Mouse (Mus musculus): ENCODE data around the gene Ltb. TPM values are rescaled to one million over a fixed set of nuclear protein-coding genes. Genes with fewer than 3 reads are reported as not detected.

Gene Ltb
- 14.0 and 15.6 TPM in 2 replicates for polyA plus RNA-seq (2012)

DNA sequence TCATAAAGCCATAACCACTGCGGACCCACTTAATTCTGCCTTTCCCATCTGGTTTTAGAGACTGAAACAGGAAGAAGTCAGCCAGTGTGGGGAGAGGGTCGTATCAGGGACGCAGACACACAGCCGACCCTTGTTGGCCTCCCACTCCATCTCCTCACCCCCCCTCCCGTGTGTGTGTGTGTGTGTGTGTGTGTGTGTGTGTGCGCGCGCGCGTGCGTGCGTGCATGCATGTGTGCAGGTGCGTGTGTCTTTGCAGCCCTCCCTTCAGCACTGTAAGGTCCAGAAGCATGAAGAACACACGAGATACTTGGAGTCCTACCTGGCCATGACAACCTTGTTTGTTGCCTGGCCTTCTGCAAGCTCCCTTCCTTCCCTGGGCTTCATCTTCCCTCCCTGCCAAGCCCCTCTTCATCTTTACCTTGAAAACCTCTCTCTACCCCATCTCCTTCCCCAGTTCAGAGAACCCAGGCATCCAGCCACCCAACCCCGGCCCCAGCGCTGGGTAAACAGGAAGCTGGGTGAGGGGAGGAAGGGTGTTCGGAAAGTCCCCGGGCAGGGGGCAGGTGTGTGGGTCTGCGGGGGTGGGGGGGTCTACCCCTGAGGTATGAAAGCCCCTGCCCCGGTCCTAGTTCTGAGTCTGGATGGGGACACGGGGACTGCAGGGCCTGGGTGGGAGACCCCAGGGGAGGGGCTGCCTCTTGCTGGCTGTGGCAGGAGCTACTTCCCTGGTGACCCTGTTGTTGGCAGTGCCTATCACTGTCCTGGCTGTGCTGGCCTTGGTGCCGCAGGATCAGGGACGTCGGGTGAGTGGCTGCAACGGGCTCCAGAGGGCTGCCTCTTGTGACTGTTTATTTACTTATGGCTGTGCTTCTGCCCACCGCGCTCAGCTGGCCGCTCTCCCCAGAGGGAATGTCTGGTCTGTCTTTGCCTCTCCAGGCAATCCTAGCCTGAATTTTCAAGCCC, at the start of gene Ltb:
Gene Ltb, plus strand, starts transcription at position 559 of the 963 bp plus-strand sequence.

DNA sequence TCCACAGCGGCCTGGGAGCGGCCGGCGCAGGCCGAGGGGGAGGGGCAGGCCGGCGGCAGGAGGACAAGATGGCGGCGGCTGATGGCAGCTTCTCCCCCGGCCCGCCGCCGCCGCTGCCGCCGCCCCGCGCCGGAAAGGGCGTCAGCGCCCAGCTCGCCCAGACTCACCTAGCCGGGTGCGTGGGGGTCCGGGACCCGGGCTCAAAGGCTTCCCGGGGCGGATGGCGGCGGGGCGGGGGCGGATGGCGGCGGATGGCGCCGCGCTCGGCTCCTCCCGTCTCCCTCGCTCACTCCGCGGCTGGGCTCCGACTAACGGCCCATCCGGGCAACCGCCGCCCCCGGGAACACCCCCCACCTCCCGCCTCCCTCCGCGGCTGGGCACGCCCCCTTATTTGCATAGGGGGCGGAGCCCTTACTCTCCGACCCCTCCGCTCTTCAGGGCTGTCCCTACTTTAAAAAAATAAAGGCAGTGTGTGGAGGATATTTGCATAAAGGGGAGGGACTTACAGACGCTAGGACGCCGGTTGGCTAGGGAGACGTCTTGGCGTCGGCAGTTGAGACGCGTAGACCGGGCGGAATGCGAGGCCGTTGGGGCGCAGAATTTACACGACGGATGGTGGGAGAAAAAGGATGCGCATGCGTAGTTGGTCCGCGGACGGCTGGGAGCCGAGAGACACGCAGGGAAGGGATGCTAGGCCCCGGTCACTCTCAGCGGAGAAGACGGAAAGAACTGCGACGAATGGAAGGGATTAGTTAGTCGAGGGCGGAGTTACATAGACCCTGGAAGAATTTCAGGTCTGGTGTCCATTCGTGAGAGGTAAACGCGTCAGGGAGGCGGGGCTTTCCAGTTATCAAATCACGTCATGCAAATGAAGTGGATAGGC, 29.4 kb upstream of the Ltb start, which contains the start of gene Prrc2a:
Gene Prrc2a, minus strand, starts transcription at position 330 of the 883 bp plus-strand sequence.

DNA sequence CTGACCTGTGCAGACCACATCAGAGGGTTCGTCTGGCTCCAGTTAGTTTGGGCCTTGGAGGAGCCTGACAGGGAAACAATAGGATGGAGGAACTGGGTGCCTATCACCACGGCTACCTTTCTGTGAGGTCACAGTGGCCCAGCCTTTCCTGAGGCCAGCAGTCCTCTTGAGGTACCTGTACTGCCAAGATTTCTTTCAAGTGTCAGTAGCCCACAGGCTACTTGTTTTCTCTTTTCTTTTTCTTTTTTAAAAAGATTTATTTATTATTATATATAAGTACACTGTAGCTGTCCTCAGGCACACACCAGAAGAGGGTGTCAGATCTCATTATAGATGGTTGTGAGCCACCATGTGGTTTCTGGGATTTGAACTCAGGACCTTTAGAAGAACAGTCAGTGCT, 18.3 kb upstream of the Ltb start, which contains the start of gene Aif1:
Gene Aif1, minus strand, starts transcription at position 101 of the 400 bp plus-strand sequence.

GRCm38 (mm10) chr17:35187959-35188610, 6.2 kb upstream of the Ltb start, which contains the start of gene Lst1:
Gene Lst1, minus strand, starts transcription at chr17:35188439.

DNA sequence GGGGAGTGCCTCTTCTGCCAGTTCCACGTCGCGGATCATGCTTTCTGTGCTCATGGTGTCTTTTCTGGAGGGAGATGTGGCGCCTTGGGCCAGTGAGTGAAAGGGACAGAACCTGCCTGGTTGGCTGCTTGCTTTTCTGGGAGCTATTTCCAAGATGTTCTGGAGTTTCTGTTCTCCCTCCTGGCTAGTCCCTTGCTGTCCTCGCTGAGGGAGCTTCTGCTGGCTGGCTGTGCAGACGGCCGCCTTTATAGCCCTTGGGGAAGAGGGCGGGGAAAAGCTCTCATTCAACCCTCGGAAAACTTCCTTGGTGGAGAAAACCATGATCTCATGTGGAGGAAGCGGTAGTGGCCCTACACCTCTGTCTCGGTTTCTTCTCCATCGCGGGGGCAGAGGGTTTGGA, 7.5 kb downstream of the Ltb start, which contains the start of gene Tnf:
Gene Tnf, minus strand, starts transcription at position 221 of the 400 bp plus-strand sequence.

DNA sequence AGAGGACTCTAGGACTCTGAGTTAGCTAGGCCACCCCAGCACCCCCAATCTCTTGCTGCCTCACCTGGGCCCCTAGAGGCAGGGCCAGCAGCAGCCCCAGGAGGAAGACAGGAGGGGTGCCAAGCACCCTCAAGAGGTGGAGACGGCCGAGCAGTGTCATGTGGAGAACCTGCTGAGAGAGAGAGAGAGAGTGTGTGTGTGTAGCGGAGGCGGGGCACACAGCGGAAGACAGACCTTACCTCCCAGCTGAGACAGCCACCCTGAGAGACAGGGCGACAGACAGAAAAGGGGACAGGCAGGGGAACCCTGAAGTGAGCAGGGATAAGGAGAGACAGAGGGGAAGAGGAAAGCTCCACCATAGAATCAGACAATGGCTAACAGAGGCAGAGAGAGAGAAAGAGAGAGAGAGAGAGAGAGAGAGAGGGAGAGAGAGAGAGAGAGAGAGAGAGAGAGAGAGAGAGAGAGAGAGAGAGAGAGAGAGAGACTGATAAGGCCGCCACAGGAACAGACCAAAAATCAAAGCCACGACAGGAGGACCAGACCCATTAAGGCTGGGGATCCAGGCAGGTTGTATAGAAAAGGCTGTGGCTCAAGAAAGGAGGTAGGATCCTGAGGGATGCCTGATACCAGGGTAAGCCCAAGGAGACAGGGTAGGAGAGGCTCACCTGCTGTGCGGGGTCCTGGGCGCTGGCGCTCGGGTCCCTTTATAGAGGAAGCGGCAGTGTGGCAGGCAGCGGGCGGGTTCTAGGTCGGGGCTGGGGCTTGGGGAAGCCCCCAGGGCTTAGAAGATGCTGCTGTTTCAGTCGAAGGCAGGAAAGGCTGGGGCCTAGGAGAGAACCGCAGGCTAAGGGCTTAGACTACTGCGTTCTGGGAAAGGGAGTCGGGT, 10.5 kb downstream of the Ltb start, which contains the start of gene Lta:
Gene Lta, minus strand, starts transcription at position 858 of the 886 bp plus-strand sequence.

GRCm38 (mm10) chr17:35220156-35220952, 26.1 kb downstream of the Ltb start, which contains the start of gene Gm16181:
Gene Gm16181, plus strand, starts transcription at chr17:35220834.

GRCm38 (mm10) chr17:35233114-35233980, 39.1 kb downstream of the Ltb start, which contains the start of gene Atp6v1g2:
Gene Atp6v1g2, plus strand, starts transcription at chr17:35233660.

GRCm38 (mm10) chr17:35235614-35236389, 41.6 kb downstream of the Ltb start, which contains the start of gene Nfkbil1:
Gene Nfkbil1, minus strand, starts transcription at chr17:35235792.

DNA sequence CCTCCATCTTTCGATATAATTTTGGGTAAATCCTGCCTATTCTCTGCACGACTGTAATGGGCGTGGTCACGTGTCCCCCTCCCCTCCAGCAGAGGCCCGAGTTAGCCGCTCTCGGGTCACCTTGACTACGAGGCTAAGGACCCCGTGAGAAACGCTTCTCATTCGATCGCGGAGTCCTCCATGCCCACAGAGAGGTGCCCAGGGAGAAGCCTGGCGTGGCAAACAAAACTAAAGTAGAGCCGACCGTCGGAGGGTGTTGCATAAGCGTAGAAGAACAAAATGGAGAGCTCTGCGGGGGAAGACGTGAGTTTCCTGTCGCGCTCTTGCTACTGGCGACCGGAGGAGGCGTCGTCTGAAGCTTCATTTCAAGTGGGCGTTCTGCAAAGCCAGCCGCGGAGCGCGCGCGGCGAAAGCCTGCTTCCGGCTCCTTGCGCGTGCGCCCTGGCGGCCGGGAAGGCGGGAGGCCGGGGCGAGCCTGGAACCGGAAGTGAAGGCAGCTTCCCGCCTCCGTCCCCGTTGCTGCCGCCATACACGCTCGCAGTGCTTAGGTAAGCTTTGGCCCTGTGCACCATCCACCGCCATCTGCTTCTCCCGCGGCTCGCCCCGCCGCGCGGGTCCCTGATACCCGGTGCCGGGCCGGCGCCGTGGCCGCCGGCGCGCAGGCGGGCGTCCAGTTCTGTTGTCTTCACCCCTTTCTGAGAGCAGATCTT, 47.2 kb downstream of the Ltb start, which contains the start of gene Ddx39b:
Gene Ddx39b, plus strand, starts transcription at position 442 of the 710 bp plus-strand sequence.

Other genes starting within 250 kb of the Ltb start
- 425 and 1,961 TPM in 2 replicates for gene Hspa1b, start 235.2 kb upstream of the Ltb start, polyA plus RNA-seq (2012)
- gene Gm20481, start 224.5 kb upstream of the Ltb start, polyA plus RNA-seq (2012) = 0.52 TPM in 1 of 2 replicates, not detected in the other
- gene Hspa1a, start 222.3 kb upstream of the Ltb start, polyA plus RNA-seq (2012) = 239 and 1,296 TPM in 2 replicates
- 0.06 TPM in 1 of 2 replicates, not detected in the other for gene Hspa1l, start 221.7 kb upstream of the Ltb start, polyA plus RNA-seq (2012)
- gene Lsm2, start 212.6 kb upstream of the Ltb start, polyA plus RNA-seq (2012) = 154 and 167 TPM in 2 replicates
- 841 and 875 TPM in 2 replicates for gene Vars, start 193.5 kb upstream of the Ltb start, polyA plus RNA-seq (2012)
- gene Vwa7, start 177.9 kb upstream of the Ltb start, polyA plus RNA-seq (2012) = 0.24 and 0.38 TPM in 2 replicates
- gene Sapcd1, start 166.4 kb upstream of the Ltb start, polyA plus RNA-seq (2012) = 6.0 and 11.9 TPM in 2 replicates
- 3.4 and 5.4 TPM in 2 replicates for gene Msh5, start 147.7 kb upstream of the Ltb start, polyA plus RNA-seq (2012)
- gene Clic1, start 144.5 kb upstream of the Ltb start, polyA plus RNA-seq (2012) = 109 and 129 TPM in 2 replicates
- gene Ddah2, start 135.4 kb upstream of the Ltb start, polyA plus RNA-seq (2012) = 33.8 and 58.4 TPM in 2 replicates
- 0.09 TPM in 1 of 2 replicates, not detected in the other for gene Ly6g6c, start 129.1 kb upstream of the Ltb start, polyA plus RNA-seq (2012)
- gene Mpig6b, start 128.3 kb upstream of the Ltb start, polyA plus RNA-seq (2012) = 0.04 TPM in 1 of 2 replicates, not detected in the other
- not detected in 2 replicates for gene Ly6g6e, start 117.5 kb upstream of the Ltb start, polyA plus RNA-seq (2012)
- gene Ly6g6d, start 116.4 kb upstream of the Ltb start, polyA plus RNA-seq (2012) = 0.26 TPM in 1 of 2 replicates, not detected in the other
- gene Ly6g6f, start 108.8 kb upstream of the Ltb start, polyA plus RNA-seq (2012) = 0.06 and 0.28 TPM in 2 replicates
- 118 and 123 TPM in 2 replicates for gene Abhd16a, start 105.2 kb upstream of the Ltb start, polyA plus RNA-seq (2012)
- gene Ly6g5c, start 86.2 kb upstream of the Ltb start, polyA plus RNA-seq (2012) = not detected in 2 replicates
- 0.45 and 0.69 TPM in 2 replicates for gene Ly6g5b, start 79.0 kb upstream of the Ltb start, polyA plus RNA-seq (2012)
- 73.8 and 84.9 TPM in 2 replicates for gene Gpank1, start 73.0 kb upstream of the Ltb start, polyA plus RNA-seq (2012)
- gene Csnk2b, start 72.4 kb upstream of the Ltb start, polyA plus RNA-seq (2012) = 77.7 and 78.6 TPM in 2 replicates
- gene D17H6S53E, start 68.1 kb upstream of the Ltb start, polyA plus RNA-seq (2012) = 4.1 and 4.4 TPM in 2 replicates
- gene Apom, start 62.4 kb upstream of the Ltb start, polyA plus RNA-seq (2012) = 0.37 and 0.84 TPM in 2 replicates
- gene Bag6, start 59.3 kb upstream of the Ltb start, polyA plus RNA-seq (2012) = 683 and 812 TPM in 2 replicates
- 1,479 and 1,500 TPM in 2 replicates for gene Prrc2a, start 29.5 kb upstream of the Ltb start, polyA plus RNA-seq (2012)
- gene Aif1, start 18.4 kb upstream of the Ltb start, polyA plus RNA-seq (2012) = 3.5 and 4.0 TPM in 2 replicates
- 3.8 and 6.6 TPM in 2 replicates for gene Lst1, start 6.0 kb upstream of the Ltb start, polyA plus RNA-seq (2012)
- 12.8 and 21.1 TPM in 2 replicates for gene Tnf, start 7.6 kb downstream of the Ltb start, polyA plus RNA-seq (2012)
- gene Lta, start 10.9 kb downstream of the Ltb start, polyA plus RNA-seq (2012) = 0.10 and 0.22 TPM in 2 replicates
- gene Gm16181, start 26.4 kb downstream of the Ltb start, polyA plus RNA-seq (2012) = not detected in 2 replicates
- gene Atp6v1g2, start 39.2 kb downstream of the Ltb start, polyA plus RNA-seq (2012) = 5.5 and 9.2 TPM in 2 replicates
- gene Nfkbil1, start 41.4 kb downstream of the Ltb start, polyA plus RNA-seq (2012) = 42.2 and 43.8 TPM in 2 replicates
- gene Ddx39b, start 47.3 kb downstream of the Ltb start, polyA plus RNA-seq (2012) = 404 and 440 TPM in 2 replicates
- 854 and 953 TPM in 2 replicates for gene H2-D1, start 68.3 kb downstream of the Ltb start, polyA plus RNA-seq (2012)
- gene H2-Q1, start 126.0 kb downstream of the Ltb start, polyA plus RNA-seq (2012) = not detected in 2 replicates
- not detected in 2 replicates for gene H2-Q2, start 147.8 kb downstream of the Ltb start, polyA plus RNA-seq (2012)
- gene H2-Q4, start 185.2 kb downstream of the Ltb start, polyA plus RNA-seq (2012) = 178 and 252 TPM in 2 replicates
- 207 and 337 TPM in 2 replicates for gene H2-Q6, start 230.4 kb downstream of the Ltb start, polyA plus RNA-seq (2012)
- gene H2-Q7, start 244.7 kb downstream of the Ltb start, polyA plus RNA-seq (2012) = 180 and 308 TPM in 2 replicates